Mouse (Mus musculus) liver, embryonic 14.5 days (tissue): ENCODE data around the gene Ehd2.

Source experiments
- CTCF ChIP-seq: IDR thresholded peaks from 2 replicates; pipeline ENCODE4 v1.5.1; 2016; ENCODE audit warnings: antibody characterized with exemption, low read depth, control low read depth
- EP300 ChIP-seq: IDR thresholded peaks from 2 replicates; pipeline ENCODE4 v1.6.1; 2016; ENCODE audit warnings: antibody characterized with exemption, low read depth

DNA sequence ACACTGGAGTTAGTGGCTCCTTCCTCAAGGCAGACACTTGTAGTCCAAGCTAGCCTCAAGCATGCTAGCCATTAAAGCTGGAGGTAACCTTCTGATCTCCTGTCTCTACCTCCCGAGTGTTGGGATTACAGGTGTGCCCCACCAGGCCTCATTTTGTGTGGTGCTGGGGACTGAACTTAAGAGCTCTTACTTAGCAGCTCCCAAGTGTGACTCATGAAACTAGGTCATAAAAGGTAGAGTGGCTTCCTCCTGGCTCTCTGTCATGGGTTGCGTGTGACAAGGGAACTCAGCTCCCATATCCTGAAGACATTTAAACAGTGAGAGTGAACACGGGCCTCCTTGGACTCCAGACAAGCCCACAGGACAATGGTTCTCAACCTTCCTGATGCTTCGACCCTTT is 26.4 kb upstream of the Ehd2 start:
- TF ChIP-seq CTCF: no peak
- TF ChIP-seq EP300: no peak
